Mouse (Mus musculus) brain, embryonic 18.5 days (tissue): Measurements from ENCODE around the gene Psd.

Source experiments
- DNase-seq: peaks from one replicate; pipeline ENCODE4 v3.0.0-alpha.2; 2012; ENCODE audit warnings: low read depth, low spot score

Psd gene

DNA sequence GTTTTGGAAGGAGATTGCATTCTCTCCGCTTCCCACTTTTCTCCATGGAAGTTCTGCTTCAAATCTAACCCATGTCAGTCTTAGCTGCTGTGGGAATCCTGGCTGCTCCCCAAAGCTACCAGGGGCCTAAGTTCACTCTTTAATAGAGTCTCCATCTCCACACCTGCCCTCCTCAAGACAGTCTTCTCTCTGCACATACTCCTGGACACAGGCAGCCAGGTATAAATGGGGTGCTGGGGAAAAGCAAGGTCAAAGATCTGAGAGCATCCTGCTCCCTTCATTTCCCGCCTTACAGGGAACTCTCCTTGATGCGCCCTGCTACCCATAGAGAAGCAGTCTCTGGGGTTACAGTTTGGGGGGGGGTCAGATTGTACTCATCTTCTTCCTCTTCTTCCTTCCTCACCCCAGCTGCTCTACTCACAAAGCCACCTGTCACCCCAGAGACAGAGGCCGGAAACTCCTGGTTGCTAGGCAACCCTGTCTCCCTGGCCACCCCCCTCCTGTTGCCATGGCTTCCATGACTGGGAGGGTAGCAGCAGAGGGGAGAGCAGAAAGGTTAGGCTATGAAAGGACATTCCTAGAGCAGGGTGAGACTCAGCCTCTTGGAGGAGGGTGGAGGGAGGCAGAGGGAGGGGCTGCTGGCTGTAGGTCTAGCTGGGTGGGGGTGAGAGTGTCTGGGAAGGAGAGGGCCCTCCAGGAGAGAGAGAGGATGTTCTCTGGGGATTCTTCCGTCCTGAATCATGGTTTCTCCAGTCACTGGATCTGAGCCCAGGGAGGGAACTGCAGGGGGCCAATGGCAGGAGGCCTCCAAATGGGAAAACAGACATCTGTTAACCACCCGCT is 5.6 kb downstream of the Psd start:
- no peak for DNase-seq

- DNase-seq = no peak
These were observed 6.7 kb downstream of the Psd start for GRCm38 (mm10) chr19:46320076-46320785.

DNA sequence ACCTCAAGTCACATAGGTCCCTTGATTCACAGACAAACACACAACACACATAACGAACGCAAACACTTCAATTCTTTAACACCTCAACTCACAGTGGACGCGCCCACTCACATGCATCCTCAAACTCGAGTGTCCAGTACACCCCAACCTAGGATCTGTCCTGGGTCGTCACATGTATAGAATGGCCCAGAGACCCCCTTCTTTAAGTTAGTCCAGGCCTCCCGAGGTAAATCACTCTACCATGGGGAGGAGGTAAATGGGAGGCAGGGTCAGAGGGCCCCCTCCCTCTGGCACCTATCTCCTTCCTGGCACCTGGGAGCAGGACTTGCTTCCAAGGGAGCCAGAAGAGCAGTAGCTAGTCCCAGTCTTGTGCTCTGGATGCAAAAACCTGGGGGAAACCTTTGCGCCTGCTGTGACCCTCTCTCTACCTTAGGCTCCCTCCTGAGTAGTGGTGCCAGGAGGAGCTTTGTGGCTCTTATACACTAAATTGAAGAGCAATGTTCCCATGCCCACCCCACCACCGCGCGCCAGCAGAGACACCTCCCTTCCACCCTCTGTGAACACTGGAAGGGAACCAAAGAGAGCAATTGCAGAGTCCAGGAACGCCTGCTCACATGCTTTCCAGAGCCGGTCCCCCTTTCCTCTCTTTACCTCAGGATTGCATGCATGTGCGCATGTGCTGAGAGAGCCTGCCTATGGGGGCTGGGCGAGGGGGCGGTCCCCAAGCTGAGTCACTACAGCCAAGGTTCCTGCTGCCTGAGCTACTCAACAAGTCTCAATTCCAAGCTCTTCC is 8.2 kb downstream of the Psd start:
- no peak for DNase-seq

DNA sequence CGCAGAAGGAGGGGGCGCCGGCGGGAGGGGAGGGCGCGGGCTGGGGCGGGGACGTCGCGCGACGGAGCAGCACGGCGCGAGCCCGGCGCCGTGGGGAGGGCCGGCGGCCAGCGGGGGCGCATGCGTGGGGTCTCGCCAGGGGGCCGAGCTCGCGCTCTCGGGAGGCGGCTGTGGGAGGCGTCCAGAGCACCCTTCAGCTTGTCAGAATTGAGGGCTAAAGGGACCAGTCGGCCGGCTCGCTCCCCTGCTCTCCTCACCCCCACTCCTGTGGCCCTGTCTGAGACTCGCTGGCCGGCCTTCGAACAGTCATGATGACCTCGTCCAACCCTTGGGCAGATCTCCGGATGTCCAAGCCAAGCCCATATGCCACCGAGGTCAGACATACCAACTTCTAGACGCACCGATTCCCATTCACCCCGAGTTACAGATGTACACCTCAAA is 8.9 kb downstream of the Psd start:
- no peak for DNase-seq

DNA sequence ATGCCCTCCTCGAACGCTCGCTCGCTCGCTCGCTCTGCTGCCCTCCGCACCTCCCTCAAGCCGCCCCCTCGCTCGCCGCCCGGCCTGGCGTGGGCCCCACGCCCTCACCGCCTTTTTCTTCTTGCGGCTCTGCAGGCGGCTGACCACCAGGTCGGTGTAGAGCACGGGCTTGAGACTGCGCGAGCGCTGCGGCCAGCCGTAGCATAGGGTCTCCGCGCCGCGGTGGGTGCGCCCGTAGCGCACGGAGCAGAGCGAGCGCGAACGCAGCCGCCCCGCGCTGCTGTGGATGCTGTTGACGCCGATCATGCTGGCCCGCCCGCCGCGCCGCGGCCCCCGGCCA is 9.4 kb downstream of the Psd start:
- DNase-seq = no peak

DNA sequence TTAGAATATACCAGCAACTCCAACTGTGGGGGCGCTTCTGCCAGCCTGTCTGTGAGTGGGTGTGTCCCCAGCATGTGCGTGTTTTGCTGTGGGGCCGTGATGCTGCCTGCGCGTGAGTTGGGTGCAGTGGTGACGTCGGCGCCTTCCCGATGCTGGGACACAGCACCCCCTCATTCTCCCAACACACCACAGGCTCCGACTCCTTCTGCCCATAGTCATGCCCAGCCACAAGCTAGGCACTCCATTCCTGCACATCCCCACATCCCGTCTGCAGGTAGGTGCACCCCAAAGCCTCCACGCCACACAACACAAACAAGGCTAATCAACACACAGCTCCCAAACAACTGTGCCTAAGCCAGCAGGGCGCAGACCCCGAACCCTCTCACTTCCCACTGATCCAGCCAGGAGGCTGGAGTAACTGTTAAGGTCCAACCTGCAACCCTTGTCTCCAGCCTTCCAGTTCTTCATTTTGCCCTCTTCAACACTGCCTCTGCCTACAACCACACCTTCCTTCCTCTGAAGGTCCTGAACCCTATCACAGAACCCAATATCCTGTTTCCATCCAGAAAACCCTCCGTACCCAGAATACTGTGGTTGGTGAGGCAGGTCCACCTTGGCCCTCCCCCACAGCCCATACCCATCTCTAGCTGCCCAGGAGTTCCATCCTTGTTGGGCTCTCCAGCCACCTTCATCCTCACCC is 10.0 kb downstream of the Psd start:
- DNase-seq = no peak

DNA sequence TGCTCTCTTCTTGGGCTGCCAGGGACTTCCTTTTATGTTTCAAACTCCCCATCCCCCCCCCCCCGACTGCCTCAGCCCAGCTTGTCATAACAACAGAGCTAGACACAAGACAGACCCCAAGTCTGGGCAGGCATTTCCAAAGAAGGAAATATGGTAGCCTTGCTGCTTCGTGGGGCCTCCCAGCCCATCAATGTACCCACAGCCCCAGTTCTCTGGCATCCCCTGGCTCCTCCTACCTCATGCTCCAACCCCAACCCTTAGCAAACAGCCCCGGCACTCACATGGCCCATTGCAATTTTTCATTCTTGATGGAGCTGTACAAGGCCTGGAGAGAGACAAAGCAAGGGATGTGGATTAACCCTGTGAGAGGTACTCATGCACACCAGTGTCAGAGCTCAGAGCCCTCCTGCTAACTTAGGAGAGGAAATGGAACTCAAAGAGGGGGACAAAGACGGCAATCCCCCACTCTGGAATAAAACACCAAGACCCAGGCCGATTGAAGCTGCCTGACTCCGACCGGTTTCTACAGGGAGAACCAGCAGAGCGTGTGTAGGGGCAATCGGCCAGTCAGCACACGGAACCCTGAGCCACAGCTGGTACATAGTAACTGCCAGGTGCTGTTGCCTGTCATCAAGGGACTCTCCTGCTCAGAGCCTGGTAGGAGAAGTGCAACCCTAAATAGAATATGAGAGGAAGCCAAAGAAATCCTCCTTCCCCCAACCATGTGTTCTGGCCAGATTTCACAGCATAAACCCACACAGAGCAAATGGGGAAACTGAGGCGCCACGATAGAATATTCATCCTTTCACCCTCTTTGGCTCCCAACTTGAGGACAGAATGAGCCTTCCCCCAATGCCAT is 11.0 kb downstream of the Psd start:
- DNase-seq = no peak

- DNase-seq = no peak
These were observed 11.8 kb downstream of the Psd start for GRCm38 (mm10) chr19:46314872-46315742.

- DNase-seq = no peak
These were observed 12.8 kb downstream of the Psd start for GRCm38 (mm10) chr19:46314151-46314601.

DNA sequence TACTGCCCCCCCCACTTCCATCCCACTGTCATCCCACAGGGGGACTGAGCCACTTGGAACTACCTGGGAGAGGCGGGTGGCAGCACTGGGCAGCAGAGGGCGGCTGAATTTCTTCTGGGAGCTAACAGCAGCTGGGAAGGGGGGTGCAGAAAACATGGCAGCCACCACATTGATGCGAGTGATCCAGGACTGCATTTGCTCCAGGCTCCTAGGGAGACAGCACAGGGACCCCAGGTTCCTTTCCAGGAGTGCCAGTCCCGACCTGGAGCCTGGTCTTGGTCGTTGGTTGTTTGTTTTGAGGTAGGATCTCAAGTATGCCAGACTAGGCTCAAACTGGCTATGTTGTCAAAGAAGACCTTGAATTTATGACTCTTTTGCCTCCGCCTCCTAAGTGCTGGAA is 13.4 kb downstream of the Psd start:
- DNase-seq = no peak

DNA sequence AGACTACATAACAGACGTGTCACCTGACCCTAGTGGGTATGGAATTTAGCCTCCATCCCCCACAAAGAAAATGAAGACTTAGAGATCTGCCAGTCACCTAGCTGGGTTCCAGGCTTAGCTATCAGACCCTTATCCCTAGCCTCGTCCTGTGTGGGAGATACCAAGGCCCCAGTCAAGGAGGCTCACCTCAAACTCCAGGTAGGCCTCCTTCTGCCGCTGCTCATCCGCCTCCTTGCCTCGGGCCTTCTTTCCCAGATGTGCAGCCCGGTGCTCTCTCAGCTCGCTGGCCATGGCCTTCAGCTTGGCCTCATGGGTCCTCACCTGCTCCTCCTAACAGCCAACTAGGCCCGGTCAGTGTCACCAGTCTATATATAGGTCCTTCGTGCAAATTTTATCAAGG is 13.8 kb downstream of the Psd start:
- no peak for DNase-seq

GRCm38 (mm10) chr19:46312566-46312965 is 14.4 kb downstream of the Psd start:
- DNase-seq = no peak

GRCm38 (mm10) chr19:46311341-46311740 is 15.6 kb downstream of the Psd start:
- DNase-seq = no peak

DNA sequence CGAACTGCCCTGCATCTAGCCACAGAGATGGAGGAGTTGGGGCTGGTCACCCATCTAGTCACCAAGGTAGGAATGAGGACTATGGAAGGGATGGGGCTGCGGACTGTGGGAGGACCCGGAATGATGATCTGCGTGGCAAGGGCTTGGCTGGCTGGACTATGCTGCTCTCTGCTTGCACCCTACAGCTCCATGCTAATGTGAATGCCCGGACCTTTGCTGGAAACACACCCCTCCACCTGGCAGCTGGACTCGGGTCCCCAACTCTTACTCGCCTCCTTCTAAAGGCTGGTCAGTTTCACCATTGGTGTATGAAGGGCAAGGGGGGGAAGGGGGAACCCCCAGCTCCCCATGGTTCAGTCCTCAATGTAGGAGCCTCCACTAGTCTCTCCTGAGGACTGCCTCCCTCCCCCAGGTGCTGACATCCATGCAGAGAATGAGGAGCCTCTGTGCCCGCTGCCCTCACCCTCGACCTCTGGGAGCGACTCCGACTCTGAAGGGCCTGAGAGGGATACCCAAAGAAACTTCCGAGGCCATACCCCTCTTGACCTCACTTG is 16.6 kb downstream of the Psd start:
- no peak for DNase-seq

DNA sequence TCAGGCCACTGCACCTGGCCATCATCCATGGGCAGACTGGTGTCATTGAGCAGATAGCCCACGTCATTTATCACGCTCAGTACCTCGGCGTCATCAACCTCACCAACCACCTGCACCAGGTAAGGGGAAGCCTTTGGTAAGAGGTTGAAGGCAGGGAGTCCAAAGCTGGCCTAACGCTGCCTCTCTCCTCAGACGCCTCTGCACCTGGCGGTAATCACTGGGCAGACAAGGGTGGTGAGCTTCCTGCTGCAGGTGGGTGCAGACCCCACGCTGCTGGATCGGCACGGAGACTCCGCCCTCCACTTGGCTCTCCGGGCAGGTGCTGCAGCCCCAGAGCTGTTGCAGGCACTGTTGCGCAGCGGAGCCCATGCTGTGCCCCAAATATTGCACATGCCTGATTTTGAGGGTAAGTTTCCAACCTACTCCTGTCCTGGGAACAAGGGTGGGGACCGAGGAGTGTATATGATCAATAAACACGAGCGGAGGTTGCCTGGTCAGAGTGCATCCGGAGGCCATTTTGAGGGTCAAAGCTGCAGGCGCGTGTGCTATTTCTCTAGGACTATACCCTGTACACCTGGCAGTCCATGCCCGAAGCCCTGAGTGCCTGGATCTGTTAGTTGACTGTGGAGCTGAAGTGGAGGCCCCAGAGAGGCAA is 17.2 kb downstream of the Psd start:
- DNase-seq = no peak

- no peak for DNase-seq
These were observed 18.1 kb downstream of the Psd start for GRCm38 (mm10) chr19:46308706-46309435.

- DNase-seq = no peak
These were observed 18.7 kb downstream of the Psd start for GRCm38 (mm10) chr19:46308303-46308702.

- DNase-seq = no peak
These were observed 19.2 kb downstream of the Psd start for GRCm38 (mm10) chr19:46307781-46308180.
